ENCODE assay signal across 8 mouse cellular contexts in the genomic region with DNA sequence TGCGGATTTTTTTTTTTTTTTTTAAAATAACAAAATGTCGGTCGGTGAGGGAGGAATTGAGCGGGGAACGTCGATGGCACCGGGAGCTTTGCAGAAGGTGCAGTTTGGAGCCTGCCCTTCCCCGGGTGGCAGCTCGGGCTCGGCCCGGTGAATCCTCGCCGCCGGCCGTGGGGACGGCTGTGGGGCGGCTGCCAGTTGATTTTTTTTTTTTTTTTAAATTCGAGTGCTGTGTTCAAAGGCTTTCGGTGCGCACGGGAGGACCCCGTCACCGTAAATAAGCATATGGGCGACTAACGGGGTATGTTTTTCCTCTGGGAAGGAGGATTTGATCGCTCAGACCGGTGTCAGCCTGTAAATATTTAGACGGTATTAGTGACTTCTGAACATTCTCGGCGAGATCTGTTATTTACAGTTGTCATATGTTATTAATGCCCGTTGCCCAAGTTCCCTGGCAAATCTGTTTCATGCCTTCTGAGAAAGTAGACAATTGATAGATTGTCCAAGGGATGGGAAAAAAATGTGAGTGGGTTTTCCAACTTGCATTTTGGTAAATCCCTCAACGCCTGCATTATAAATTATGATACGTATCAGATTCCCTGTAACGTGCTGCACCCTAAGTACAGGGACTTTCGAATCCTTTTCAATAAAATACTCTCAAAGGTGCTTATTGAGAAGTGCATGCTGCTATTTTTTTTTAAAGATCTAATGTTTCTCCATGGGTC. TPM values are rescaled to one million over a fixed set of nuclear protein-coding genes. Genes with fewer than 3 reads are reported as not detected.
DNase-seq lines count a peak whose midpoint lies in the region; ATAC-seq lines count a peak whose summit lies in the region.

No protein-coding gene starts in this region.

- no peaks in the 10 kb centered on the region for H3K27me3 ChIP-seq in embryonic facial prominence, embryonic 15.5 days
- no peaks in the 10 kb centered on the region for H3K27me3 ChIP-seq in limb, embryonic 12.5 days
- no peaks in the 10 kb centered on the region for H3K27me3 ChIP-seq in midbrain, embryonic 13.5 days

- H3K27ac ChIP-seq in embryonic facial prominence, embryonic 15.5 days (replicated peaks) = peak overlapping the region; percentile 96
- H3K27ac ChIP-seq in limb, embryonic 12.5 days = peak overlapping the region; percentile 99
- H3K27ac ChIP-seq in midbrain, embryonic 13.5 days = peak overlapping the region; percentile 99

- peak overlapping the region; percentile 84 for H3K9ac ChIP-seq in embryonic facial prominence, embryonic 15.5 days
- H3K9ac ChIP-seq in limb, embryonic 12.5 days (replicated peaks) = peak overlapping the region; percentile 99
- H3K9ac ChIP-seq in midbrain, embryonic 13.5 days (replicated peaks) = peak overlapping the region; percentile 98

- H3K4me1 ChIP-seq in embryonic facial prominence, embryonic 15.5 days = peaks cover 30% of the 10 kb centered on the region
- peaks cover 34% of the 10 kb centered on the region for H3K4me1 ChIP-seq in limb, embryonic 12.5 days (replicated peaks)
- peaks cover 32% of the 10 kb centered on the region for H3K4me1 ChIP-seq in midbrain, embryonic 13.5 days (replicated peaks)

- no peak for ATAC-seq in embryonic facial prominence, embryonic 15.5 days (ENCODE audit: insufficient number of reproducible peaks, low FRiP score, low TSS enrichment, low read depth)
- no peak for ATAC-seq in limb, embryonic 12.5 days (ENCODE audit: insufficient number of reproducible peaks, insufficient read depth, low FRiP score, low TSS enrichment, low read depth)
- peak; percentile 19; the same call in 1 of the 2 replicates for ATAC-seq in midbrain, embryonic 13.5 days

- DNase-seq in layer of hippocampus, adult 11-12 months (ENCODE audit: low spot score) = peak; percentile 12
- no peak for DNase-seq in layer of hippocampus, adult 9-10 months (ENCODE audit: low spot score)
- peak; percentile 59 for DNase-seq in adrenal gland, postnatal 10 days
- peak; percentile 38 to 40 for DNase-seq in heart, postnatal 36 days
- peak; percentile 57 for DNase-seq in testis, postnatal 10 days (ENCODE audit: low spot score)

- intact Hi-C loops in heart, postnatal 36 days (cut with DNase I) = loop anchor here (2.0 to 10.0 kb wide), 3 partner anchors 37 to 823 kb away; partner anchors contain the start of gene Itprid2

- H3K4me2 ChIP-seq in embryonic facial prominence, embryonic 15.5 days (replicated peaks) = peak overlapping the region; percentile 64
- H3K4me2 ChIP-seq in limb, embryonic 12.5 days = peak overlapping the region; percentile 78
- peak overlapping the region; percentile 84 for H3K4me2 ChIP-seq in midbrain, embryonic 13.5 days (replicated peaks)

- WGBS in embryonic facial prominence, embryonic 15.5 days = under 1% methylated on average over 35 of the region's 35 CpGs
- 1% methylated on average over 35 of the region's 35 CpGs for WGBS in limb, embryonic 12.5 days
- 3% methylated on average over 35 of the region's 35 CpGs for WGBS in midbrain, embryonic 13.5 days

- no peaks in the 10 kb centered on the region for H3K9me3 ChIP-seq in embryonic facial prominence, embryonic 15.5 days (replicated peaks)
- no peaks in the 10 kb centered on the region for H3K9me3 ChIP-seq in limb, embryonic 12.5 days
- no peaks in the 10 kb centered on the region for H3K9me3 ChIP-seq in midbrain, embryonic 13.5 days

- H3K4me3 ChIP-seq in embryonic facial prominence, embryonic 15.5 days (replicated peaks) = peak overlapping the region; percentile 75
- peak overlapping the region; percentile 77 for H3K4me3 ChIP-seq in limb, embryonic 12.5 days (replicated peaks)
- H3K4me3 ChIP-seq in midbrain, embryonic 13.5 days (replicated peaks) = peak overlapping the region; percentile 80

- H3K36me3 ChIP-seq in embryonic facial prominence, embryonic 15.5 days = no peaks in the 10 kb centered on the region
- 0 out of 2 replicates have a peak, but pooled peaks cover 8% of the 10 kb centered on the region for H3K36me3 ChIP-seq in limb, embryonic 12.5 days
- H3K36me3 ChIP-seq in midbrain, embryonic 13.5 days = no peaks in the 10 kb centered on the region

RNA-seq across cellular contexts. Expression of gene Ube2e3, which starts 2.0 kb away (rescaled TPM):
- 10 to 100 TPM; 50.5 to 57.5 TPM for total RNA-seq in adrenal gland, postnatal 10 days (2021)
- polyA plus RNA-seq in embryonic facial prominence, embryonic 15.5 days (2015; fragmentation: Nextera tagmentation; extraction: Ambion mirVana) = 137 and 139 TPM in 2 replicates
- 10 to 100 TPM; 45.4 to 48.0 TPM for total RNA-seq in heart, postnatal 36 days (2021)
- polyA plus RNA-seq in limb, embryonic 12.5 days (2016; fragmentation: Nextera tagmentation; extraction: Ambion mirVana) = 247 and 256 TPM in 2 replicates
- polyA plus RNA-seq in midbrain, embryonic 13.5 days (2015; fragmentation: Nextera tagmentation; extraction: Ambion mirVana) = 299 and 325 TPM in 2 replicates
